Mouse (Mus musculus) kidney, adult 2 months (tissue): ENCODE measurements around the gene Nr1d1.

Experiments used
- CTCF ChIP-seq: fragments of 200-500 bp; conservative IDR thresholded peaks from 2 replicates; pipeline ENCODE4 v1.5.1; 2011; ENCODE audit warnings: low read depth, mild to moderate bottlenecking, control low read depth, low read length, moderate library complexity, mixed read lengths; ENCODE audit not compliant: insufficient read depth, insufficient read length
- POLR2A ChIP-seq: fragments of 200-500 bp; IDR thresholded peaks from one replicate; pipeline ENCODE4 v1.6.1; 2011; ENCODE audit warnings: low read depth, low read length, control low read depth

GRCm38 (mm10) chr11:98789219-98789807, 14.2 kb upstream of the Nr1d1 start:
- TF ChIP-seq POLR2A = no peak
- TF ChIP-seq CTCF = no peak
